Mouse (Mus musculus): ENCODE measurements at regions not wholly inside any gene's neighbourhood (a gene's known extent, or its start where the extent isn't known, plus 50 kb on each side); places are given as distances from the start of the nearest gene placed in this dataset.

GRCm38 (mm10) chr4:142947673-142948072, 265.1 kb downstream of the Prdm2 start:
- TF ChIP-seq POLR2A (IDR thresholded peaks at IDR 0.05; ENCODE audit: borderline replicate concordance, control insufficient read depth, low read depth, low read length) (no peak), CTCF (IDR thresholded peaks at IDR 0.05; ENCODE audit: control insufficient read depth, insufficient read depth, low read length) (no peak)
